Mouse (Mus musculus) heart, embryonic 12.5 days (tissue): ENCODE results near the gene Myg1. TPM values are rescaled to one million over a fixed set of nuclear protein-coding genes. Genes with fewer than 3 reads are reported as not detected.

ENCODE experiments used
- ATAC-seq: fragments of 200-750 bp; cut with Nextera tagmentation; 2 replicates; pipeline ENCODE4 v1.8.0; 2017; ENCODE audit warnings: moderate TSS enrichment, moderate library complexity; ENCODE audit not compliant: insufficient number of reproducible peaks, low FRiP score
- H3K27ac ChIP-seq: fragments of 300-500 bp; sonication (generic); 2 replicates; pipeline ENCODE4 v1.5.1; 2016; ENCODE audit warnings: mild to moderate bottlenecking, moderate library complexity; ENCODE audit not compliant: poor library complexity, severe bottlenecking
- H3K27me3 ChIP-seq: fragments of 300-500 bp; sonication (generic); replicated peaks from 2 replicates; pipeline ENCODE4 v1.6.1; 2016; ENCODE audit warnings: mild to moderate bottlenecking, moderate library complexity
- H3K36me3 ChIP-seq: fragments of 300-500 bp; sonication (generic); 2 replicates; pipeline ENCODE4 v1.6.1; 2016; ENCODE audit warnings: mild to moderate bottlenecking, moderate library complexity
- H3K4me1 ChIP-seq: fragments of 300-500 bp; sonication (generic); replicated peaks from 2 replicates; pipeline ENCODE4 v1.6.1; 2016; ENCODE audit warnings: mild to moderate bottlenecking
- H3K4me2 ChIP-seq: fragments of 300-500 bp; sonication (generic); 2 replicates; pipeline ENCODE4 v1.6.1; 2016; ENCODE audit warnings: mild to moderate bottlenecking, moderate library complexity
- H3K4me3 ChIP-seq: fragments of 300-500 bp; sonication (generic); 2 replicates; pipeline ENCODE4 v1.5.1; 2016; ENCODE audit warnings: mild to moderate bottlenecking
- H3K9ac ChIP-seq: fragments of 300-500 bp; sonication (generic); 2 replicates; pipeline ENCODE4 v1.6.1; 2016; ENCODE audit warnings: mild to moderate bottlenecking, moderate library complexity
- H3K9me3 ChIP-seq: fragments of 300-500 bp; sonication (generic); replicated peaks from 2 replicates; pipeline ENCODE4 v1.6.1; 2016; ENCODE audit warnings: mild to moderate bottlenecking, moderate library complexity
- WGBS: fragments of 180-500 bp; shearing (Covaris S2); methylation state at CpG from one replicate; pipeline ENCODE4 v1.1.7; 2016; 5-methylcytosine and 5-hydroxymethylcytosine counted together
- polyA plus RNA-seq: library from polyadenylated mRNA; unstranded; fragments of >200 nt; fragmentation: Nextera tagmentation; extraction: Ambion mirVana; gene quantifications from 2 replicates; pipeline ENCODE4 v1.2.1, GENCODE M21; 2016

Myg1 gene
- polyA plus RNA-seq = 58.8 and 60.7 TPM in 2 replicates

GRCm38 (mm10) chr15:102331610-102332015, at the start of gene Myg1:
Gene Myg1 (plus strand): TSS chr15:102331709.
- Histone ChIP-seq H3K4me2 (peak within 1 kb of the TSS; percentile 89), H3K4me3 (peak within 1 kb of the TSS; percentile 70), H3K9ac (peak within 1 kb of the TSS; percentile 89), H3K27me3 (no peaks in the 10 kb centered on the region), H3K4me1 (peaks cover 27% of the 10 kb centered on the region), H3K36me3 (peaks cover 58% of the 10 kb centered on the region), H3K27ac (peak within 1 kb of the TSS; percentile 71), H3K9me3 (no peaks in the 10 kb centered on the region)
- WGBS = under 1% methylated on average over 30 of the region's 30 CpGs
- peak; percentile 90 for ATAC-seq

- H3K27ac ChIP-seq = no peak overlapping the region
These were observed 48.8 kb upstream of the Myg1 start for GRCm38 (mm10) chr15:102282463-102283292.

GRCm38 (mm10) chr15:102283648-102284047, 47.9 kb upstream of the Myg1 start:
- Histone ChIP-seq H3K27ac (0 out of 2 replicates have a peak overlapping the region, but pooled peaks have one; percentile 4), H3K9me3 (no peaks in the 10 kb centered on the region), H3K36me3 (peaks cover 18% of the 10 kb centered on the region), H3K4me3 (no peak overlapping the region), H3K9ac (no peak overlapping the region), H3K4me1 (peaks cover 32% of the 10 kb centered on the region), H3K4me2 (no peak overlapping the region), H3K27me3 (no peaks in the 10 kb centered on the region)
- WGBS = 46% methylated on average over 3 of the region's 3 CpGs
- no peak for ATAC-seq

More at GRCm38 (mm10) chr15:102282463-102283292, 48.8 kb upstream of the Myg1 start:
- no peak for ATAC-seq
- Histone ChIP-seq H3K36me3 (peaks cover 18% of the 10 kb centered on the region), H3K9ac (no peak overlapping the region), H3K27me3 (no peaks in the 10 kb centered on the region), H3K4me3 (no peak overlapping the region), H3K9me3 (no peaks in the 10 kb centered on the region), H3K4me1 (peaks cover 33% of the 10 kb centered on the region), H3K4me2 (no peak overlapping the region)
- WGBS = 70% methylated on average over 8 of the region's 8 CpGs

GRCm38 (mm10) chr15:102287395-102287794, 44.1 kb upstream of the Myg1 start:
- no peak for ATAC-seq
- H3K4me1 ChIP-seq = peaks cover 14% of the 10 kb centered on the region
- H3K4me2 ChIP-seq = no peak overlapping the region
- no peak overlapping the region for H3K4me3 ChIP-seq
- H3K9me3 ChIP-seq = no peaks in the 10 kb centered on the region
- H3K36me3 ChIP-seq = no peaks in the 10 kb centered on the region; the same call in 1 of the 2 replicates
- no peak overlapping the region for H3K27ac ChIP-seq
- no peaks in the 10 kb centered on the region for H3K27me3 ChIP-seq
- no peak overlapping the region for H3K9ac ChIP-seq

- 7% methylated on average over 25 of the region's 25 CpGs for WGBS
- peak; percentile 97 for ATAC-seq
- Histone ChIP-seq H3K9ac (peak within 1 kb of the TSS; percentile 72), H3K4me2 (peak within 1 kb of the TSS; percentile 96), H3K4me3 (peak within 1 kb of the TSS; percentile 82), H3K4me1 (peaks cover 16% of the 10 kb centered on the region; the same call in 1 of the 2 replicates), H3K9me3 (no peaks in the 10 kb centered on the region), H3K27ac (no peak within 1 kb of the TSS), H3K27me3 (no peaks in the 10 kb centered on the region), H3K36me3 (peaks cover 28% of the 10 kb centered on the region)
These were observed 35.7 kb upstream of the Myg1 start, which contains the start of gene Espl1 for GRCm38 (mm10) chr15:102295633-102296367. Gene Espl1 (plus strand): TSS chr15:102296266.

- Histone ChIP-seq H3K9ac (peak overlapping the region; percentile 72), H3K27me3 (no peaks in the 10 kb centered on the region), H3K9me3 (no peaks in the 10 kb centered on the region), H3K27ac (no peak overlapping the region), H3K4me3 (peak overlapping the region; percentile 82), H3K4me2 (peak overlapping the region; percentile 96), H3K4me1 (peaks cover 16% of the 10 kb centered on the region; the same call in 1 of the 2 replicates), H3K36me3 (peaks cover 34% of the 10 kb centered on the region)
- WGBS = 5% methylated on average over 24 of the region's 24 CpGs
- no peak; the same call in 1 of the 2 replicates for ATAC-seq
These were observed 35.0 kb upstream of the Myg1 start for GRCm38 (mm10) chr15:102296368-102297006.

- ATAC-seq = peak; percentile 70
- H3K27ac ChIP-seq = peak overlapping the region; percentile 61; the same call in 1 of the 2 replicates
These were observed 29.0 kb upstream of the Myg1 start for GRCm38 (mm10) chr15:102302542-102302941.

GRCm38 (mm10) chr15:102308717-102309116, 22.8 kb upstream of the Myg1 start:
- 84% methylated on average over 9 of the region's 9 CpGs for WGBS
- no peak for ATAC-seq
- H3K27ac ChIP-seq = no peak overlapping the region

More at GRCm38 (mm10) chr15:102302542-102302941, 29.0 kb upstream of the Myg1 start:
- H3K9ac ChIP-seq = no peak overlapping the region
- 16% methylated on average over 6 of the region's 6 CpGs for WGBS
- 0 out of 2 replicates have a peak, but pooled peaks cover 7% of the 10 kb centered on the region for H3K4me1 ChIP-seq
- peaks cover 74% of the 10 kb centered on the region for H3K36me3 ChIP-seq
- H3K9me3 ChIP-seq = no peaks in the 10 kb centered on the region
- H3K4me2 ChIP-seq = no peak overlapping the region
- no peak overlapping the region for H3K4me3 ChIP-seq
- no peaks in the 10 kb centered on the region for H3K27me3 ChIP-seq

GRCm38 (mm10) chr15:102310074-102310845, 21.2 kb upstream of the Myg1 start:
- Histone ChIP-seq H3K4me3 (no peak overlapping the region), H3K27ac (no peak overlapping the region), H3K36me3 (peaks cover 88% of the 10 kb centered on the region), H3K9me3 (no peaks in the 10 kb centered on the region), H3K4me1 (peaks cover 6% of the 10 kb centered on the region; the same call in 1 of the 2 replicates), H3K4me2 (no peak overlapping the region), H3K27me3 (no peaks in the 10 kb centered on the region), H3K9ac (no peak overlapping the region)
- 64% methylated on average over 10 of the region's 10 CpGs for WGBS
- ATAC-seq = 0 out of 2 replicates have a peak, but pooled peaks have one; percentile 33

More at GRCm38 (mm10) chr15:102308717-102309116, 22.8 kb upstream of the Myg1 start:
- Histone ChIP-seq H3K4me2 (no peak overlapping the region), H3K4me3 (no peak overlapping the region), H3K36me3 (peaks cover 87% of the 10 kb centered on the region), H3K9me3 (no peaks in the 10 kb centered on the region), H3K4me1 (peaks cover 6% of the 10 kb centered on the region; the same call in 1 of the 2 replicates), H3K27me3 (no peaks in the 10 kb centered on the region), H3K9ac (no peak overlapping the region)

GRCm38 (mm10) chr15:102311489-102311888, 20.0 kb upstream of the Myg1 start:
- Histone ChIP-seq H3K4me3 (no peak overlapping the region), H3K27me3 (no peaks in the 10 kb centered on the region), H3K9me3 (no peaks in the 10 kb centered on the region), H3K4me1 (peaks cover 6% of the 10 kb centered on the region; the same call in 1 of the 2 replicates), H3K36me3 (peaks cover 88% of the 10 kb centered on the region), H3K9ac (no peak overlapping the region), H3K4me2 (no peak overlapping the region), H3K27ac (no peak overlapping the region)
- no peak for ATAC-seq
